Mouse (Mus musculus): ENCODE data around the gene Adcy9.

The Adcy9 gene

GRCm38 (mm10) chr16:4420298-4421054 lies at the start of gene Adcy9:
Gene Adcy9, minus strand, starts transcription at chr16:4420498.
- DNase-seq = peak; percentile 95

- DNase-seq = no peak
Observed at GRCm38 (mm10) chr16:4469599-4470352, 49.5 kb upstream of the Adcy9 start.

GRCm38 (mm10) chr16:4464529-4465089 lies 44.3 kb upstream of the Adcy9 start:
- DNase-seq = no peak

- DNase-seq = no peak
Observed at GRCm38 (mm10) chr16:4457927-4458326, 37.6 kb upstream of the Adcy9 start.

GRCm38 (mm10) chr16:4456391-4456790 lies 36.1 kb upstream of the Adcy9 start:
- DNase-seq = no peak

GRCm38 (mm10) chr16:4455693-4456092 lies 35.4 kb upstream of the Adcy9 start:
- DNase-seq = peak; percentile 9

- no peak for DNase-seq
Observed at GRCm38 (mm10) chr16:4454563-4454962, 34.3 kb upstream of the Adcy9 start.

- no peak for DNase-seq
Observed at GRCm38 (mm10) chr16:4449418-4449817, 29.1 kb upstream of the Adcy9 start.

GRCm38 (mm10) chr16:4448235-4448634 lies 27.9 kb upstream of the Adcy9 start:
- peak; percentile 9 for DNase-seq

GRCm38 (mm10) chr16:4446395-4446794 lies 26.1 kb upstream of the Adcy9 start:
- DNase-seq = no peak

- DNase-seq = no peak
Observed at GRCm38 (mm10) chr16:4444378-4444777, 24.1 kb upstream of the Adcy9 start.

GRCm38 (mm10) chr16:4439302-4440066 lies 19.2 kb upstream of the Adcy9 start:
- DNase-seq = no peak

- DNase-seq = peak; percentile 25
Observed at GRCm38 (mm10) chr16:4436738-4437137, 16.4 kb upstream of the Adcy9 start.

GRCm38 (mm10) chr16:4435371-4435770 lies 15.1 kb upstream of the Adcy9 start:
- no peak for DNase-seq

GRCm38 (mm10) chr16:4431841-4432240 lies 11.5 kb upstream of the Adcy9 start:
- DNase-seq = no peak

- no peak for DNase-seq
Observed at GRCm38 (mm10) chr16:4431013-4431412, 10.7 kb upstream of the Adcy9 start.

- DNase-seq = no peak
Observed at GRCm38 (mm10) chr16:4430232-4430631, 9.9 kb upstream of the Adcy9 start.

- no peak for DNase-seq
Observed at GRCm38 (mm10) chr16:4425658-4426234, 5.4 kb upstream of the Adcy9 start.

GRCm38 (mm10) chr16:4423613-4424012 lies 3.3 kb upstream of the Adcy9 start:
- no peak for DNase-seq

- DNase-seq = no peak
Observed at GRCm38 (mm10) chr16:4422991-4423390, 2.7 kb upstream of the Adcy9 start.

- no peak for DNase-seq
Observed at GRCm38 (mm10) chr16:4419546-4420297, 576 bp downstream of the Adcy9 start.
